Mouse (Mus musculus) lung, adult 2 months (tissue): ENCODE data around the gene Cyp27a1.

Experiments
- CTCF ChIP-seq: fragments of 200-500 bp; IDR thresholded peaks from 2 replicates; pipeline ENCODE4 v1.5.1; 2011; ENCODE audit warnings: mild to moderate bottlenecking, low read length, control low read depth; ENCODE audit not compliant: insufficient read depth
- POLR2A ChIP-seq: fragments of 200-500 bp; IDR thresholded peaks from 2 replicates; pipeline ENCODE4 v1.6.1; 2011; ENCODE audit warnings: low read depth, mild to moderate bottlenecking, control low read depth, low read length, borderline replicate concordance; ENCODE audit errors: extremely low read depth

DNA sequence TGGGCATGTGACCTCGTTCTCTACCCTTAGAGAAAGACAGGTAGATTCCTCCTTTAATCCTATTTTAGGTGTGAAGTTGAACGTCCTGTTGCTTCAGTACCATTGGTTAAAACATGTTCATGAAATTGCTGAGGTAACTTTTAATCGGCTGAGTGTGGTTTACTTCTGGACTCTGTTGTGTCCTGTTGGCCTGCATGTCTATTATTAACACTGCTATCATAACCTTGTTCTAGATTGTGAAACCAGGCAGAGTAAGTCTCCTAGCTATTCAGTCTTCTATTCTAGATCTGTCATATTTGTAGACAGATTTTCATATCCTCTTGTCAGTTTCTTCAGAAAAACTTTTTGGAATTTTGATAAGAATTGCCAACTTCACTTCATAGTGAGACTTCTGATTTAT lies 45.0 kb upstream of the Cyp27a1 start:
- no peak for TF ChIP-seq CTCF
- no peak for TF ChIP-seq POLR2A
